Mouse (Mus musculus): ENCODE data around the gene Cdca3.

DNA sequence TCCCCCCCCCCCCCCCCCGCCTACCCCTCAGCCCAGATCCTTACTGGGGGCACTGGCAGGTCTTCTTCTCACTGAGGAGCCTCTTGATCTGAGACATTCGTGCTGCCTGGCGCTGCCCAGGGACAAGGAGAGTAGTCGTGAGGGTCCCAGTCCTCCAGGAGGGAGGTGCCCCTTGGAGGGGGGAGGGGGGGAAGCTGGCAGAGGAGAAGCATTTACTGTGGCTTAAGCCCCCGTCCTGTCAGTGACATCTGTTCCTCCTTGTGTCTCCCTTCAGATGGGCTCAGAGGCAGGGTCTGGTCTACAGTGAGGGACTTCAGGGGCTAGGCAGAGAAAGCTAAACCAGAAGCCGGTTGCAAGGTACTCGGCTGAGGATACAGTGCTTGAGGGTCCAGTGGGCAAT is 37.2 kb downstream of the Cdca3 start:
- TF ChIP-seq CTCF (IDR thresholded peaks at IDR 0.05) (no peak), EP300 (IDR thresholded peaks at IDR 0.05) (no peak)
